Mouse (Mus musculus) c-Kit-positive CD71-negative TER-119-negative erythroid progenitor cells, embryonic 14.5 days (primary cell): ENCODE measurements around the gene Zfp946.

Experiments
- DNase-seq: peaks from one replicate; pipeline ENCODE4 v3.0.0-alpha.2; 2013; ENCODE audit warnings: low read depth

The Zfp946 gene

GRCm38 (mm10) chr17:22423952-22424617 is at the start of gene Zfp946:
Gene Zfp946 (plus strand): TSS chr17:22424222.
- DNase-seq = peak; percentile 70

GRCm38 (mm10) chr17:22410756-22411155 is 13.3 kb upstream of the Zfp946 start:
- DNase-seq = no peak

GRCm38 (mm10) chr17:22417510-22417909 is 6.5 kb upstream of the Zfp946 start:
- DNase-seq = peak; percentile 43

- no peak for DNase-seq
Measured at GRCm38 (mm10) chr17:22424636-22425354, 773 bp downstream of the Zfp946 start.

- DNase-seq = no peak
Measured at GRCm38 (mm10) chr17:22447684-22448083, 23.7 kb downstream of the Zfp946 start.

- DNase-seq = no peak
Measured at GRCm38 (mm10) chr17:22497120-22497519, 73.1 kb downstream of the Zfp946 start.
